Mouse (Mus musculus) gastrocnemius, postnatal 36 days (tissue): Measurements from ENCODE around the gene Plekhm1. TPM values are rescaled to one million over a fixed set of nuclear protein-coding genes. Genes with fewer than 3 reads are reported as not detected.
"Not testable (repeated sequence)": the region's sequence is repeated elsewhere in the genome, so short reads cannot be mapped to it uniquely, and the experiment has no call there.

Experiments used
- DNase-seq, 2 experiments: peaks; one replicate each; pipeline ENCODE4 v3.0.0; 2022
- intact Hi-C: fragments of 180-260 bp; cut with DNase I; formaldehyde crosslinking; loops from one replicate; pipeline ENCODE4 v1.15.1; 2025
- long read RNA-seq, 2 experiments: library from polyadenylated mRNA; stranded (forward); transcript quantifications; one replicate each; pipeline ENCODE4 v2.0.0; 2021
- total RNA-seq, 2 experiments: library from RNA; stranded (reverse); gene quantifications; 2 replicates each; pipeline ENCODE4 v1.2.3; 2021

Gene Plekhm1
- 10 to 100 TPM; 10.6 to 11.8 TPM for total RNA-seq
- long read RNA-seq, experiment 1, full-length matches to known transcripts: 1 of 13 reads
- long read RNA-seq, experiment 1, partial matches to known transcripts: 3 of 13 reads
- long read RNA-seq, experiment 1, other reads (novel, unspliced or antisense): 9 of 13 reads
- long read RNA-seq, experiment 2, partial matches to known transcripts: 2 of 12 reads
- long read RNA-seq, experiment 2, other reads (novel, unspliced or antisense): 10 of 12 reads

GRCm38 (mm10) chr11:103411981-103412949 lies at the start of gene Plekhm1:
Gene Plekhm1, minus strand, starts transcription at chr11:103412687.
- intact Hi-C loops: no loop called here
- DNase-seq: peak; percentile 93

DNA sequence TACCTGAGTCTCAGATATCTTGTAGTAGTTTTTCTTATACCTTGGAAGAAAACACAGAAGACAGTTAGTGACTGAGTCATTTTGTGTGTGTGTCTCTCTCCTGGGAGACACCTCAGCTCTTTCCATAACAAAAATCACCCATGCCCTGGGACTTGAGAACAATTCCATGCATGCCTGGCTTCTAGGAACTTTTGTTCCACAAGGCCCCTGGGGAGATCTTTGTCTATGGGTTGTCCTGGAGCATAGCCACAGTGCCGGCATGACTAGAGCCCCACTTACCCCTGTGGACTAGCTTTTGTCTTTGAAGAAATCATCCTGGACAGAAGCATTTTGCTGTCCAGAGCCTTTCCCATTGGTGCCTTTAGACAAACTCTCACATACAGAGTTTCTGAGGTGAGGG lies 38.6 kb upstream of the Plekhm1 start:
- intact Hi-C loops, DNase-seq: not testable (repeated sequence)

GRCm38 (mm10) chr11:103449721-103450120 lies 37.2 kb upstream of the Plekhm1 start:
- intact Hi-C loops, DNase-seq: not testable (repeated sequence)

- no peak for DNase-seq
- intact Hi-C loops: no loop called here
Observed at GRCm38 (mm10) chr11:103443678-103444077, 31.2 kb upstream of the Plekhm1 start.

DNA sequence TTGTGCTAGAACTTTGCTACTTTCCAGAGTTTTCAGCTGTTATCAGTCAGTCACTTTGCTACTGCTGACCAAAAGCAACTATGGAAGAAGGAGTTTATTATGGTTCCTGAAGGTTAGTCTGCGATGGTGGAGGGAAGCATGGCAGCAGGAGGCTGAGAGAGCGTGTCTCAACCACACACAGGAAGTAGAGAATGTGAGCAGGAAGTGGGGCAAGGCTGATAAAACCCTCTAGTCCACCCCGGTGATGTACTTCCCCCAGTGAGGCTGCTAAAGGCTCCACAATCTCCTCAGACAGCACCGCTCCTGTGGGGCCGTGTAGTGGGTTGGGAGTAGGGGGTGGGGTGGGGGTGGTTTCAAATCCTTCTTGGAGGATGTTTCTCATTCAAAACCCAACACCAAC lies 23.8 kb upstream of the Plekhm1 start:
- intact Hi-C loops: no loop called here
- DNase-seq: no peak

- DNase-seq: no peak
- intact Hi-C loops: no loop called here
Observed at GRCm38 (mm10) chr11:103425031-103425430, 12.5 kb upstream of the Plekhm1 start.

DNA sequence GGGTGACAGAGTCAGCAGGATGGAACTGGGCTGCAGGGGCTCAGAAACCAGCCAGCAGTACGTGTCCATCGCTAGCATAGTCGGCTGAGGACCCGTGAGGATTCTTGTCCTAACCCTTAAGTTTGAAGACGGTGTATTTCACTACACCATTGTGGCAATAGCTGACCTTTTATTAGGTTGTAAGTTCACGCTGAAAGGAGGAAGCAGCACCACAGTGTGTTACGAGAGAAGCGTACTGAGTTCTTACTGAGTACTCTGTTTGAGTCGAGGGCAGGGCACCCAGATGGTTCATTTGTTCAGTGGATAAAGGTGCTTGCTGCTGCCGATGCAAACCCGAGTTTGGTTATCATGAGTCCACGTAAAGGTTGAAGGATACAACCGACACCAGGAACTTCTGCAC lies 7.2 kb upstream of the Plekhm1 start:
- DNase-seq: no peak
- intact Hi-C loops: no loop called here

DNA sequence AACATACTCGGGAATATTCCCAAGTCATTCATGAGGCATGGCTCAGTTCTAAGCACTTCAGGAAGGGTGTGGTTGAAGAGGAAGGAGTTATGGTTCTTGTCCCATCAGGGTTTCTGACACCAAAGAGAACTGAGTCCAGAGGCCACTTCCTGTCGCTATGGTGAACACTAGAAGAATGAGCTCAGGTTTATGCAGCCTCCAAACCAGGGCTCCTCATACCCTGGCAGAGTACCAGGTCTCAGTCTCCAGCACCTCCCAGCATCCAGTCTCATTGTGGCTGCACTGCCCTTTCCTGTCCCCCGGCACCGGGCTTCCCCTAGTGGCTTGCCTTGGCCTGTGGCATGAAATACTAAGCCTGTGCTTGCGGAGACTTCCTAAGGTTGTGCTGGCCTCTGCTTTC lies 6.7 kb upstream of the Plekhm1 start:
- intact Hi-C loops: no loop called here
- DNase-seq: no peak

GRCm38 (mm10) chr11:103413516-103413915 lies 1.0 kb upstream of the Plekhm1 start:
- intact Hi-C loops: no loop called here
- DNase-seq: no peak

GRCm38 (mm10) chr11:103412950-103413423 lies 500 bp upstream of the Plekhm1 start:
- no peak for DNase-seq
- intact Hi-C loops: no loop called here

DNA sequence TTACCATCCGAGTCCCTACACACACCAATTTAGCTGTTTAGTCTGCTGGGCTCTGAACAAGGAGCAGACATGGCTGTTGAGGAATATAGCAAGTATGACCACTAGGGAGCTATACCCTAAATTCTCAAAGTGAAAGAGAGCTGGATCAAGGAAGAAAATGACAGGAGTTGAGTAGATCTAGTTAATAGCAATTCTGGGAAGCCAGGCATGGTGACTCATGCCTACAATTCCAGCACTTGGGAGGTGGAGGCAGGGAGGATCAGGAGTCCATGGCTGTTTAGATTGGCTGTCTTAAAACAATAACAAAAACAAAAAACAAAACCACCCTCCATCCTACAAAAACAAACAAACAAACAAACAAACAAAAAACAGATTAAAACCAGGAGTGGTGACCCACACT lies 1.2 kb downstream of the Plekhm1 start:
- no peak for DNase-seq
- intact Hi-C loops: no loop called here

GRCm38 (mm10) chr11:103408880-103409279 lies 3.6 kb downstream of the Plekhm1 start:
- intact Hi-C loops: no loop called here
- no peak for DNase-seq

DNA sequence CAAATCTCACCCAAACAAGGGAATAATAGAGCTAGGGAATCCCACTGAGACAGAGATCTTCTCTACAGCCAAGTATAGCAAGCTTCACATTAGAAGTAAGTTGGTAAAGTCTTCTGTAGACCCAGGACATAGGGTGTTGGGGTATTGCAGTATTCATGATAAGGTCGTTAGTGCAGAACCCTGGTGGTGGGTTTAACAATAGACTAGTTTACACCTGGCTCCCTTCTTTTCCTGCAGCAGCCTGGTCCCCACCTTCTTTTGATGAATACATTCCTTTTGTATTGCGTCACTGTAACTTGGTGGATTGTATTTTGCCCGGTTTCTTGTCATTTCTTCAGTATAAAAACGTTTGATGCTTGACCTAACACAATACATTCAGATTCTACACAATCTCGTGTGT lies 5.4 kb downstream of the Plekhm1 start:
- intact Hi-C loops, DNase-seq: not testable (repeated sequence)

DNA sequence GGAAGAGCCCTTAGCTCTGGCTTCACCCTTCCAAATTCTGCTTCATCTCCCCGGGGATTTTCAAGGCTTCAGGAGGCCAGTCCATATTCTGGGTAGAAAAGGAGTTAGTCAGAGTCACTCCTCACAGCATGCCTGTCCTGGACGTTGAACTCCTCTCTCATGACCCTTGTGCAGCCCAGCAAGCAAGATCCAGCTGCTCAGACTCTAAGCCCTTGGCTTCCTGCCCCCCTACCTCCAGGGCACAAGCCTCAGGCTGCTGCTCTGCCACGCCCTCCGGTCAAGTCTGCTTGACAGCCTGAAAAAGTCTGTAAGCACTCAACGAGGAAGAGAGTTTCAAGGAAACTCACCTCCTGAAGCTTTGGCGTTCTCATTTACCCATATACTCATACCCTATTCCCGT lies 5.9 kb downstream of the Plekhm1 start:
- intact Hi-C loops: no loop called here
- DNase-seq: no peak

- intact Hi-C loops: no loop called here
- no peak for DNase-seq
Observed at GRCm38 (mm10) chr11:103405814-103406213, 6.7 kb downstream of the Plekhm1 start.

DNA sequence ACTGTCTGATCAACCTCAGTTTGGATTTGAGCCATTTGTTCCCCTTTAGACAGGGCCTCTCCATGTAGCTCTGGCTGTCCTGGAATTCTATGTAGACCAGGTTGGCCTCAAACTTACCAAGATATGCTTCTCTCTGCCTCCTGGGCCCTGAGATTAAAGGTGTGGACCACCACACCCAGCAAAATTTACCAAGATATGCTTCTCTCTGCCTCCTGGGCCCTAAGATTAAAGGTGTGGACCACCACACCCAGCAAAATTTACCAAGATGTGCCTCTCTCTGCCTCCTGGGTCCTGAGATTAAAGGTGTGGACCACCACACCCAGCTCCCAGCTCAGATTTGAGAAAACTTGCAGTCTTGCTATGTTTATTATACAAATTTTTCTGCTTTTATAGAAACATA lies 7.9 kb downstream of the Plekhm1 start:
- intact Hi-C loops: no loop called here
- no peak for DNase-seq

GRCm38 (mm10) chr11:103403776-103404175 lies 8.7 kb downstream of the Plekhm1 start:
- DNase-seq: no peak
- intact Hi-C loops: no loop called here

- DNase-seq: no peak
- intact Hi-C loops: no loop called here
Observed at GRCm38 (mm10) chr11:103402738-103403137, 9.7 kb downstream of the Plekhm1 start.

DNA sequence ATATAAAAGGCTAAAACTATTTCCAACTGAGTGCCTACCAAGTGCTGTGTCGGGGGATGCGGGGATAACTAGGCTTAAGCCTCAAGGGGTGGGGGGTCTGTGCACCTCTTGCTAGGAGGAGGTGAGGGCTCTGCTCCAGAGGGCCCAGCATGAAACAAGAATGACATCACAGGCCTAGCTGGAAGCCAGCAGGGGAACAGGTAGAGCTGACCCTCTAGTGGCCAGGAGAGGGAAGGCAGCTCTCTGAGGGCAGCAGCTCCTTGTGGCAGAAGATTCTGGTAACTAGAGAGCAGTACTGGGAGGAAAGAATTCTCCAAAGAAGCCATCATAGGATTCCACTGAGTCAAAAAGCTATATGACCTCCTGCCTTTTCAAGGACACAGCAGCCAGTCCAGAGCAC lies 10.3 kb downstream of the Plekhm1 start:
- intact Hi-C loops: no loop called here
- no peak for DNase-seq

DNA sequence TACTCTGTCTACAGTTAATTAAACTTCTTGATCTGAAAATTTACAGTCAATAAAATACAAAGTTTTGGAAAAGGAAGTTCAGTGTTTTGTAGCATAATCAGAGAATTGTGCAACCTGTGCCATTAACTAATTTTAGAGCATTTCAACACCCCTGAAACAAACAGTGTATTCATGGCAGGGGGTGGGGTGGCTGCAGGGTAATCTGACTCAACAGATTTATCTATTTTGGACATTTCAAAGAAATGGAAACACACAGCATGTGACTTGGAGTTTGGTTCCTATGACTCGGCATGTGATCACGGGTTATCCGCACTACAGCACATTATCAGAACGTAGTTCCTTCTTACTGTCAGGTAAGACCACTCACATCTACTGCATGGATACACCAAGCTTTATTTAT lies 12.5 kb downstream of the Plekhm1 start:
- intact Hi-C loops: loop anchor here (2.0 kb wide), 1 partner anchor 39 kb away; no protein-coding TSS in a partner anchor
- no peak for DNase-seq

- no peak for DNase-seq
- intact Hi-C loops: no loop called here
Observed at GRCm38 (mm10) chr11:103399050-103399449, 13.4 kb downstream of the Plekhm1 start.

DNA sequence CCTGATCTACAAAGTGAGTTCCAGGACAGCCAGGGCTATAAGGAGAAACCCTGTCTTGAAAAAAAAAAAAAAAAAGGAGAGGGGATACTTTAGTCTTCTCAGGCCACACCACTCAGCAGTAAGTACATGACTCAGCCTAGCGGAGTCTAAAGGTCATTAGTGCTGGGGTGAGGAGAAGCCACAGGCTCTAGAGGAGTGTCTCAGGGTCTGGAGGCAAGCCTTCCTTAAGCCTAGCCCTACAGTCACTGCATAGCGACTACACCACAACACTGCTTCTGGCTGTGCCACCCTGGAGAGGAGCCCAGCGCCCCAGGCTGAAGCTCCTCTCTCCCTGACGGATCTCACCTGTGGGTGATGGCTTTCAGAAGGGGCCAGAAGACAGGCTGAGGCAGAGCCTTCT lies 15.8 kb downstream of the Plekhm1 start:
- intact Hi-C loops: no loop called here
- DNase-seq: no peak
